Mouse (Mus musculus) C2C12 (cell line): ENCODE results near the gene Pfas. TPM values are rescaled to one million over a fixed set of nuclear protein-coding genes. Genes with fewer than 3 reads are reported as not detected.

ENCODE experiments used
- H3K27me3 ChIP-seq: one replicate; pipeline ENCODE4 v1.6.1; 2011; ENCODE audit not compliant: control insufficient read depth, insufficient read depth, insufficient read length
- H3K36me3 ChIP-seq: one replicate; pipeline ENCODE4 v1.6.1; 2011; ENCODE audit not compliant: control insufficient read depth, insufficient read depth
- H3K4me3 ChIP-seq: one replicate; pipeline ENCODE4 v1.5.1; 2011; ENCODE audit warnings: mild to moderate bottlenecking, control low read depth; ENCODE audit not compliant: poor library complexity, insufficient read depth, severe bottlenecking
- H3K79me2 ChIP-seq: one replicate; pipeline ENCODE4 v1.6.1; 2011; ENCODE audit not compliant: control insufficient read depth, insufficient read depth
- H3K79me3 ChIP-seq: one replicate; pipeline ENCODE4 v1.6.1; 2011; ENCODE audit warnings: low read depth, control low read depth
- H3ac ChIP-seq: one replicate; pipeline ENCODE3; 2011; ENCODE audit warnings: low read depth; ENCODE audit not compliant: control insufficient read depth, insufficient read length
- CEBPB ChIP-seq: IDR thresholded peaks from one replicate; pipeline ENCODE4 v1.6.1; 2011; ENCODE audit warnings: low read depth, mild to moderate bottlenecking, control low read depth, moderate library complexity
- CTCF ChIP-seq: IDR thresholded peaks from one replicate; pipeline ENCODE4 v1.5.1; 2011; ENCODE audit not compliant: control insufficient read depth, insufficient read depth, insufficient read length
- FOSL1 ChIP-seq: IDR thresholded peaks from one replicate; pipeline ENCODE4 v1.8.0; 2011; ENCODE audit warnings: mild to moderate bottlenecking, low read length; ENCODE audit not compliant: poor library complexity, insufficient read depth, severe bottlenecking
- MAX ChIP-seq: IDR thresholded peaks from one replicate; pipeline ENCODE4 v1.6.1; 2011; ENCODE audit warnings: mild to moderate bottlenecking, control low read depth
- MYOD1 ChIP-seq: IDR thresholded peaks from one replicate; pipeline ENCODE4 v1.6.1; 2011; ENCODE audit warnings: low read depth; ENCODE audit not compliant: control insufficient read depth, insufficient read length
- MYOG ChIP-seq: IDR thresholded peaks from one replicate; pipeline ENCODE4 v1.6.1; 2011; ENCODE audit not compliant: control insufficient read depth, insufficient read length; ENCODE audit errors: extremely low read depth
- USF1 ChIP-seq: IDR thresholded peaks from one replicate; pipeline ENCODE4 v1.6.1; 2011; ENCODE audit warnings: low read depth, mild to moderate bottlenecking, control low read depth, moderate library complexity
- long read RNA-seq, 2 experiments: library from polyadenylated mRNA; unstranded; transcript quantifications; one replicate each; pipeline ENCODE4 v2.0.0; 2019 to 2020
- polyA plus RNA-seq: library from polyadenylated mRNA; unstranded; fragments of >200 nt; fragmentation: generic; extraction: Trizol; gene quantifications from one replicate; pipeline ENCODE4 v1.2.1, GENCODE M21; 2012; ENCODE audit warnings: missing spikeins

The Pfas gene
- polyA plus RNA-seq, result 22.2 TPM
- long read RNA-seq, experiment 1, partial matches to known transcripts, result 1 of 53 reads
- long read RNA-seq, experiment 1, other reads (novel, unspliced or antisense), result 52 of 53 reads
- long read RNA-seq, experiment 2, full-length matches to known transcripts, result 23 of 41 reads
- long read RNA-seq, experiment 2, partial matches to known transcripts, result 10 of 41 reads
- long read RNA-seq, experiment 2, other reads (novel, unspliced or antisense), result 8 of 41 reads

DNA sequence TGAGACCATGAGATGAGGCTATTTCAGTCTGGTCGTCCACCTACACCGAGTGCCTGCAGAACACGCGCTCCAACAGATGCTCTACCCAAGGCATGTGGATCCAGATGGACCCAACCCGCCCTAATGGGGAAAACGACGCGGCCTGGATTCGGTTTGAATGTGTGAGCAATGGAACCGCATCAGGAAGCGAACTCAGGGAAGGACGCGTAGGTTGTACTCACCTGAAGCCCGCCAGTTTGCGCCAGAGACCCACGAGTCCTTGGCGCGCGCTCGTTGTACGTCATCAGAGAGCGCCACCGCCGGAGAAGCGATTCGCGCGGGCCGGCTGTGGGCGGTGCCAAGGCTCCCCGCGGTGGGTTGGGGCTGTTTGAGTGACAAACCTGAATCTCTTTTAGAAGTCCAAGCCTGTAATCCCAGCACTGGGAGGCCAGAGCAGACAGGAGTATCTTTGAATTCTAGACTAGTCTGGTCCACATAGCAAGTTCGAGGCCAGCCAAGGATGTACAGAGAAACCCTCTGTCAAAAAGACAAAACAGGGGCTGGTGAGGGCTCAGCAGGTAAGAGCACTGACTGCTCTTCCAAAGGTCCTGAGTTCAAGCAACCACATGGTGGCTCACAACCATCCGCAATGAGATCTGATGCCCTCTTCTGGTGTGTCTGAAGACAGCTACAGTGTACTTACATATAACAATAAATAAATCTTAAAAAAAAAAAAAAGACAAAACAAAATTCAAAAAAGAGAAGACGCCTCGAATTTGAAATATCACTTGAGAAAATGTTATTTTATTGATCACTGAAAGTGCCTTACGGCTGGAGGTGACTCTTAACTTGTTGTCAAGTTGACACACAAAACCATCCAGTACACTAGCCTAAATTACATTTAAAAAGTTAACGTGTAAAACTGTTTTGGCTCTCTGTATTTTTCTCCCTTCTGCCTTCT, at the start of gene Pfas:
Gene Pfas (minus strand): TSS at position 279 of the 940 bp plus-strand sequence.
- Histone ChIP-seq H3K27me3 (no peaks in the 10 kb centered on the region), H3ac (peak within 1 kb of the TSS; percentile 92), H3K79me2 (peaks cover 49% of the 10 kb centered on the region), H3K4me3 (peak within 1 kb of the TSS; percentile 95), H3K79me3 (peaks cover 37% of the 10 kb centered on the region), H3K36me3 (peaks cover 28% of the 10 kb centered on the region)
- peak; percentile 79 for TF ChIP-seq MAX
- no peak for TF ChIP-seq MYOG

DNA sequence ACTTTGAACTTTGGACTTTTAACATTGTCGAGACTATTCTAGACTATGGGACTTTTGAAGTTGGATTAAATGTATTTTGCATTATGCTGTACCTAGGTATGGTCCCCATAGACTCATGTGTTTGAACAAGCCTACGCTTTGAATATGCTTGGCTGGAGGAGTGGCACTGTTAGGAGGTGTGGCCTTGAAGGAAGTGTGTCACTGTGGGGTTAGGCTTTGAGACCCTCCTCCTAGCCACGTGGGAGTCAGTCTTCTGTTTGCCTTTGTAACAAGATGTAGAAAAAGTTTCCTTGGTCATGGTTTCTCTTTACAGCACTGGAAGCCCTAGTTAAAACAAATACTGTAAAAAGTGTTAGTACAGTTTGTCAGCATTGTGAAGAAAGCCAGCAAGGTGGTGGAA, 45.6 kb upstream of the Pfas start:
- TF ChIP-seq CTCF (no peak), FOSL1 (no peak), MAX (no peak), USF1 (no peak), MYOD1 (no peak), MYOG (no peak), CEBPB (no peak)
- Histone ChIP-seq H3K36me3 (peaks cover 49% of the 10 kb centered on the region), H3K27me3 (no peaks in the 10 kb centered on the region), H3ac (no peak overlapping the region), H3K4me3 (no peak overlapping the region), H3K79me2 (peaks cover 29% of the 10 kb centered on the region), H3K79me3 (peaks cover 17% of the 10 kb centered on the region)

DNA sequence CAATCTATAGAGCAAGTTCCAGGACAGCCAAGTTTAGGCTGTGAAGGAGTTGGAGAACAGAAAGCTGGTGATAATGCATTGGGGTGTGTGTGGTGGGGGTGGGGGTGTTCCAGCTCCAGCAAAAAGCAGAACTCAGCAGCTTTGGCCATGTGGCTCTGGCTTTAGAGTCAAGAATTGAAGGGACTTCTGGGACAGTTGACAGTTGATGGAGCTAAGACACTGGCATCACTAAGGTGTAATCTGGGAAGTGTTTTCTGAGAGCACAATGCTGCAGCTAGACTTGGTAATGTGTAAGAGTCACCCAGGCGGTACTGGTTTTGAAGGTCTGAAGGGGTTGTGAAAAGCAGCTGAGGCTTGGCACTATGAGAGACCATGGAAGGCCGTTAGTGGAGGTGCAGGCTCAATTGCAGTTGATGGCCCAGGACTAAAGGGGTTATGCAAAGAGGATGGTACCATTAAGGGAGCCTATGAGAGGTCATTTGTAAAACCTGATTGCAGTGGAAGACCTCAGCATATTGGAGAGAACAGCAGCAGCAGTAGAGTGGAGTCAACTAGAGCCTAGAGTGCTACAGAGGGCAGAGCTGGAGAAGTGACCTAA, 44.7 kb upstream of the Pfas start:
- no peak overlapping the region for H3ac ChIP-seq
- H3K79me3 ChIP-seq, result peaks cover 26% of the 10 kb centered on the region
- H3K27me3 ChIP-seq, result no peaks in the 10 kb centered on the region
- peaks cover 58% of the 10 kb centered on the region for H3K36me3 ChIP-seq
- H3K79me2 ChIP-seq, result peaks cover 39% of the 10 kb centered on the region
- H3K4me3 ChIP-seq, result no peak overlapping the region
- no peak for TF ChIP-seq USF1
- TF ChIP-seq CTCF, result no peak
- no peak for TF ChIP-seq MAX
- no peak for TF ChIP-seq CEBPB
- no peak for TF ChIP-seq MYOD1
- no peak for TF ChIP-seq MYOG
- TF ChIP-seq FOSL1, result no peak

DNA sequence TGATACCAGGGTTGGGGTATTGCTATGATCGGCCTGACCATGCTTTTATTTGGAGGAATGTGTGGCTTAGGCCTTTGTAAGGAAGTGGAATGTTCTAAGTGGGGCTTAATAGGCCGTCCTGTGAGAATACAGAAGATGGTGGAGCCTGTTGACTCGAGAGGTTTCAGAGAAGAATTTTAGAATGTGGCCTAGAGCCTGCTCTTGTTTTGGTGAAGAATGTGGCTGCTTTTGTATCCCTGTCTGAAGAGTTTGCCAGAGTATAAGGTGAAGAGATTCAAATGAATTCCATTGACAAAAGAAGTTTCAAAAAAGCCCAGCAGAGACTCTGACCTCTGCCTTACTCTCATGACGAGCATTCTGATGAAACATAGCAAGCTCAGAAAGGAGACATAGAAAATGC, 43.5 kb upstream of the Pfas start:
- TF ChIP-seq MAX, result no peak
- no peak for TF ChIP-seq CEBPB
- TF ChIP-seq FOSL1, result no peak
- TF ChIP-seq USF1, result no peak
- TF ChIP-seq MYOG, result no peak
- TF ChIP-seq CTCF, result no peak
- TF ChIP-seq MYOD1, result no peak
- Histone ChIP-seq H3K27me3 (no peaks in the 10 kb centered on the region), H3K79me3 (peaks cover 38% of the 10 kb centered on the region), H3K4me3 (no peak overlapping the region), H3K79me2 (peaks cover 50% of the 10 kb centered on the region), H3ac (no peak overlapping the region), H3K36me3 (peaks cover 64% of the 10 kb centered on the region)

DNA sequence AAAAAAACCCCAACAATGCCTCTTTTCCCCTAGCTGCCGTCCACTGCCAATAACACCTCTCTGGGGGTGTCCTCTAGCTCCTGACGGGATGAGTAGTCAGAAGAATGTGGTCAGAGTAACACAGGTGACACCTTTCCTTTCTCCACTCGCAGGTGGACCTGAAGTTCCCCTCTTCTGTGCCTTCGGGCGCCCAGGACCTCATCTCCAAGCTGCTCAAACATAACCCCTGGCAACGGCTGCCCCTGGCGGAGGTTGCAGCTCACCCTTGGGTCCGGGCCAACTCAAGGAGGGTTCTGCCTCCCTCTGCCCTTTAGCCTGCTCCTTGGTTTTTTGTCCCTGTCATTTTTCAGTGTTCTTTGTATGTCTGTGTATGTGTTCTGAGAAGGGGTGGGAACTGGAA, 42.5 kb upstream of the Pfas start:
- Histone ChIP-seq H3K27me3 (no peaks in the 10 kb centered on the region), H3K79me2 (peaks cover 60% of the 10 kb centered on the region), H3K4me3 (no peak overlapping the region), H3K79me3 (peaks cover 48% of the 10 kb centered on the region), H3ac (no peak overlapping the region), H3K36me3 (peaks cover 64% of the 10 kb centered on the region)
- no peak for TF ChIP-seq FOSL1
- TF ChIP-seq MAX, result no peak
- TF ChIP-seq MYOD1, result no peak
- TF ChIP-seq MYOG, result no peak

DNA sequence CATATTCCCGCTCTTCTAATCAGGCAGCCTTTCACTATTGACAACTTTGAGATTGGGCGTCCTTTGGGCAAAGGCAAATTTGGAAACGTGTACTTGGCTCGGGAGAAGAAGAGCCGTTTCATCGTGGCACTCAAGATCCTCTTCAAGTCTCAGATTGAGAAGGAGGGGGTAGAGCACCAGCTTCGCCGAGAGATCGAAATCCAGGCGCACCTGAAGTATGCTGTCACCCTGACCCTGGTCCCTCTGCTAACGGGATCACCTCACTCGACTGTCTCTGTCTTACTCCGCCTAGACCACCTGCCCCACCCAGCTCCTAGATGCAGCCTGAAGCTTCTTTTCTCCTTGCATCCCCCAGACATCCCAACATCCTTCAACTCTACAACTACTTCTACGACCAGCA, 39.9 kb upstream of the Pfas start:
- Histone ChIP-seq H3K27me3 (no peaks in the 10 kb centered on the region), H3ac (no peak overlapping the region), H3K4me3 (no peak overlapping the region), H3K79me3 (peaks cover 50% of the 10 kb centered on the region), H3K79me2 (peaks cover 62% of the 10 kb centered on the region), H3K36me3 (peaks cover 52% of the 10 kb centered on the region)
- TF ChIP-seq MYOG, result no peak
- no peak for TF ChIP-seq MYOD1
- TF ChIP-seq MAX, result no peak
- TF ChIP-seq CEBPB, result no peak
- TF ChIP-seq CTCF, result no peak
- TF ChIP-seq FOSL1, result no peak
- no peak for TF ChIP-seq USF1
